Mouse (Mus musculus) CH12.LX (cell line): ENCODE measurements around the gene Pianp. TPM values are rescaled to one million over a fixed set of nuclear protein-coding genes. Genes with fewer than 3 reads are reported as not detected.
A peak's percentile ranks its signal among the peaks of the same experiment; 100 is the strongest.

Experiments used
- DNase-seq: peaks from one replicate; pipeline ENCODE4 v3.0.0-alpha.2; 2013; ENCODE audit errors: extremely low read depth
- H3K27ac ChIP-seq: 2 replicates; pipeline ENCODE4 v1.5.1; 2012; ENCODE audit warnings: low read depth, mild to moderate bottlenecking, control low read depth, moderate library complexity; ENCODE audit not compliant: insufficient read depth
- H3K27me3 ChIP-seq: replicated peaks from 2 replicates; pipeline ENCODE3; 2012; ENCODE audit warnings: inconsistent platforms
- H3K36me3 ChIP-seq, 2 experiments: replicated peaks in 1 of 2; 2 replicates each; pipeline versions ENCODE3 to v1.6.1; 2012; ENCODE audit warnings: inconsistent platforms in 1 of 2, low read length in 1 of 2, mild to moderate bottlenecking in 1 of 2, mixed read lengths in 1 of 2, moderate library complexity in 1 of 2; ENCODE audit not compliant: control insufficient read depth in 1 of 2, insufficient read depth in 1 of 2
- H3K4me1 ChIP-seq, 2 experiments: 2 replicates each; pipeline ENCODE4 v1.6.1; 2012; ENCODE audit warnings: inconsistent platforms in 1 of 2, moderate library complexity in 1 of 2; ENCODE audit not compliant: insufficient read depth in 2 of 2, control insufficient read depth in 1 of 2
- H3K4me2 ChIP-seq: 2 replicates; pipeline ENCODE4 v1.6.1; 2012; ENCODE audit warnings: low read depth, mild to moderate bottlenecking, control low read depth; ENCODE audit not compliant: poor library complexity, insufficient read depth, severe bottlenecking
- H3K4me3 ChIP-seq, 3 experiments: fragments of 150-350 bp in 1 of 3; sonication (generic) in 1 of 3; replicated peaks in 1 of 3; 2 replicates each; pipeline versions ENCODE3 to v1.5.1; 2011 to 2012; ENCODE audit warnings: low read depth in 2 of 3, low read length in 2 of 3, mild to moderate bottlenecking in 2 of 3, moderate library complexity in 2 of 3, control low read depth in 1 of 3, improper control_type of control experiment in 1 of 3, inconsistent platforms in 1 of 3, mixed read lengths in 1 of 3; ENCODE audit not compliant: poor library complexity in 1 of 3
- H3K79me2 ChIP-seq: replicated peaks from 2 replicates; pipeline ENCODE4 v1.6.1; 2012; ENCODE audit warnings: mild to moderate bottlenecking, moderate library complexity; ENCODE audit not compliant: control insufficient read depth, poor library complexity, insufficient read depth, severe bottlenecking; ENCODE audit errors: extremely low read depth
- H3K9ac ChIP-seq: 2 replicates; pipeline ENCODE4 v1.6.1; 2012; ENCODE audit warnings: low read depth, mild to moderate bottlenecking, control low read depth, moderate library complexity; ENCODE audit not compliant: insufficient read depth
- H3K9me3 ChIP-seq: replicated peaks from 2 replicates; pipeline ENCODE3; 2012; ENCODE audit warnings: low read length, inconsistent platforms, mixed read lengths
- CHD2 ChIP-seq: IDR thresholded peaks from 2 replicates; pipeline ENCODE4 v1.6.1; 2011; ENCODE audit warnings: low read length, improper control_type of control experiment
- CTCF ChIP-seq, 2 experiments: IDR thresholded peaks in 1 of 2; conservative IDR thresholded peaks in 1 of 2; 2 replicates each; pipeline ENCODE4 v1.5.1; 2011 to 2012; ENCODE audit warnings: low read depth in 2 of 2, low read length in 2 of 2, improper control_type of control experiment in 1 of 2, inconsistent platforms in 1 of 2, mild to moderate bottlenecking in 1 of 2, moderate library complexity in 1 of 2
- HCFC1 ChIP-seq: IDR thresholded peaks from 2 replicates; pipeline ENCODE4 v1.6.1; 2012; ENCODE audit warnings: low read depth, mild to moderate bottlenecking, inconsistent platforms, low read length, improper control_type of control experiment
- JUN ChIP-seq: IDR thresholded peaks from 2 replicates; pipeline ENCODE4 v1.6.1; 2011; ENCODE audit warnings: low read depth, mild to moderate bottlenecking, low read length, improper control_type of control experiment, moderate library complexity; ENCODE audit not compliant: insufficient read depth
- MAX ChIP-seq: IDR thresholded peaks from 2 replicates; pipeline ENCODE4 v1.6.1; 2011; ENCODE audit warnings: low read length, improper control_type of control experiment
- MAZ ChIP-seq: IDR thresholded peaks from 2 replicates; pipeline ENCODE4 v1.6.1; 2012; ENCODE audit warnings: low read depth, mild to moderate bottlenecking, inconsistent platforms, low read length, improper control_type of control experiment, moderate library complexity
- MXI1 ChIP-seq: IDR thresholded peaks from 2 replicates; pipeline ENCODE4 v1.6.1; 2011; ENCODE audit warnings: mild to moderate bottlenecking, low read depth, low read length, improper control_type of control experiment
- MYC ChIP-seq: IDR thresholded peaks from 2 replicates; pipeline ENCODE4 v1.6.1; 2011; ENCODE audit warnings: low read depth, mild to moderate bottlenecking, improper control_type of control experiment, low read length
- NELFE ChIP-seq: IDR thresholded peaks from 2 replicates; pipeline ENCODE4 v1.6.1; 2011; ENCODE audit warnings: low read depth, low read length, improper control_type of control experiment
- UBTF ChIP-seq: IDR thresholded peaks from 2 replicates; pipeline ENCODE4 v1.6.1; 2012; ENCODE audit warnings: low read depth, mild to moderate bottlenecking, inconsistent platforms, low read length, improper control_type of control experiment, moderate library complexity
- USF1 ChIP-seq: IDR thresholded peaks from 2 replicates; pipeline ENCODE4 v1.6.1; 2014; ENCODE audit warnings: low read depth, mild to moderate bottlenecking, inconsistent platforms, low read length, improper control_type of control experiment
- ZNF384 ChIP-seq: IDR thresholded peaks from 2 replicates; pipeline ENCODE4 v1.6.1; 2012; ENCODE audit warnings: low read depth, low read length, improper control_type of control experiment, inconsistent platforms
- dilution Hi-C: fragments of 300-500 bp; cut with MboI; formaldehyde crosslinking; loops from 2 replicates; pipeline ENCODE4 v1.14.3; 2020; ENCODE audit warnings: low sequenced_read_pairs; ENCODE audit not compliant: extremely low pct_unique_long_range_greater_than_20kb, extremely low pct_ligation_motif_present
- in situ Hi-C: fragments of 300-500 bp; cut with MboI; formaldehyde crosslinking; loops from 3 replicates; pipeline ENCODE4 v1.14.3; 2019; ENCODE audit warnings: low sequenced_read_pairs, low pct_ligation_motif_present, low pct_unique_long_range_greater_than_20kb, mixed read lengths
- polyA plus RNA-seq: library from polyadenylated mRNA; unstranded; fragments of >175 nt; gene quantifications from 2 replicates; pipeline ENCODE4 v1.2.1, GENCODE M21; 2012; ENCODE audit warnings: low read depth; ENCODE audit not compliant: insufficient read length
- total RNA-seq, 2 experiments: library from RNA; depleted of rRNA; stranded (reverse); fragments of 300-350 nt in 1 of 2; fragments of >200 nt in 1 of 2; gene quantifications; 2 replicates each; pipeline ENCODE4 v1.2.3; 2012 to 2014

The Pianp gene
- total RNA-seq (2012; rRNA removed) (0.08 TPM in 1 of 2 replicates, not detected in the other), total RNA-seq (2014; rRNA removed) (not detected in 2 replicates), polyA plus RNA-seq (not detected in 2 replicates)

DNA sequence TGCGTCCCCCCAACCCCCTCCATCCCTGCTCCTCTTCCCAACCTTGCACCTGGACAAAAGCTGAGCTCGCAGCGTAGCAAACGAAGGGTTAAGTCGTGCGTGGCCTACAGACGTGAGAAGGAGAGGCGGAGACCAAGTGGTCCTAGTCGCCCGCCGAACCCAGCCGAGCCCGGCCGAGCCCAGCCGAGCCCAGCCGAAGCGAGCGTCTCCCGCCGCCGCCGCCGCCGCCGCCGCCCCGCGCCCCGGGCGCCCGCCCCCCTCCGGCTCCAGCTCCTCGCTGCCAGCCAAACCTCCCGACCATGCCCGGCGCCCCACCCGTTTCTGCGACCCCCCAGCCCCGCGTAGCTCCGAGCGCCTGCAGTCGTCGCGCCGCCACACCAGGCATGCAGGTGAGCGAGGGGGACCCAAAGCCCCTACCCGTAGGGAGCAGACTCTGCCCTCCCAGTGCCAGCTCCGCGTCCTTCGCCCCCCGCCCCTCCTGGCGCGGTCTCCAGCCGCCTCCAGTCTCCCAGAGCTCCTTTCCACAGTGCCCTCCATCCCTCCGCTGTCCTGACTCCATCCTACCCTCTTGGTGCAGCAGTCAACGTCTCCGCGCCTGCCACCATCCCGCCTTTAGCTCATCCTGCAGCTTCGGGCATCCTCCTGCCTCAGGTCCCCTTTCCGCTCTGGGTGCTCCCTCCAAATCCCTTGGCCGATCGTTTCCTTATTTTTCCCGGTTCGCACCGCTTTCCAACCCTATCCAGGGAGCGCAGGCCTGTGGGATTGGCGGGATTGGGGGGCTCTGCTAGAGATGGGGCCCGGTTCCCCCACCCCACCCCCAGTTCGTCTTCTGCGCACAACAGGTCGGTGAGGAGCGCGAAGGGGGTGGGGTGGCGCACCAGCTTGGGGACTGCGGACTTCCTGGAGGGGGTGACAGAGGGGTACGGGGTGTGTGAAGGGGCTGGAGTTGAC, at the start of gene Pianp:
TSS of gene Pianp (plus strand) at position 144 of the 951 bp plus-strand sequence.
- in situ Hi-C loops: no loop called here
- Histone ChIP-seq H3K4me2 (peak within 1 kb of the TSS; percentile 97), H3K27ac (no peak within 1 kb of the TSS), H3K36me3 (no peaks in the 10 kb centered on the region), H3K9ac (no peak within 1 kb of the TSS), H3K9me3 (no peaks in the 10 kb centered on the region), H3K27me3 (peaks cover 68% of the 10 kb centered on the region), H3K79me2 (no peaks in the 10 kb centered on the region), H3K4me3 (peak within 1 kb of the TSS in 1 of 3 experiments; percentile 22), H3K4me1 (peaks cover 11 to 12% of the 10 kb centered on the region in 2 experiments)
- TF ChIP-seq MAZ (no peak), NELFE (no peak), HCFC1 (no peak), USF1 (no peak), MXI1 (no peak), CTCF (conservative IDR thresholded peaks at IDR 0.05 in 1 of 2, IDR thresholded peaks at IDR 0.05 in 1 of 2; ENCODE audit: low read depth in 2 of 2, low read length in 2 of 2) (no peak), ZNF384 (no peak), MAX (no peak), JUN (no peak)
- dilution Hi-C loops: no loop called here
- no peak for DNase-seq

DNA sequence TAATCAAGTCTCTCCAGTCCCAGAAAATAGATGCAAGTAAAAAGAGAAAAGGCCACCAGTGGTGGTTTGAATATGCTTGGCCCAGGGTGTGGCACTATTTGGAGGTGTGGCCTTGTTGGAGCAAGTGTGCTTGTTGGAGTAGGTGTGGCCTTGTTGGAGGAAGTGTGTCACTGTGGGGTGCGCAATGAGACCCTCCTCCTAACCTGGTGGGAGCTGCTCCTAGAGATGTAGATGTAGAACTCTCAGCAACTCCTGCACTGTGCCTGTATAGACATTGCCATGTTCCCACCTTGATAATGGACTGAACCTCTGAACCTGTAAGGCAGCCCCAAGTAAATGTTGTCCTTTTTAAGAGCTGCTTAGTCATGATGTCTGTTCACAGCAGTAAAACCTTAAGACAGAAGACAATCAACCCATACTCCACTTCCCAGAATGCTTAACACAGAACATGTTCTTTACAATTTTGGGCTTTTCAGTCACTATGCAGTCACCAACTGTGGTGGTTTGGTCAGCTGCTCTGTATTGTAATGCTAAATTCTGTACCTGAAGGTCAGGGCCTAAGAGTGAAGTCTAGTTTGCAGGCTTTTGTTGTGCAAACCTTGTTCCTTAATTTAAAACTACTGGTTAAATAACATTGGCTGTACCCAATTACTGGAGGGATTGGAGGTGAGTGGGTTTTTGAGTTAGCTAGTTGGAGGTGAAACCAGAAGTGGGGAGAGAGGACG, 42.3 kb upstream of the Pianp start:
- no peak for DNase-seq
- TF ChIP-seq CHD2: no peak
- TF ChIP-seq MAZ: no peak
- TF ChIP-seq UBTF: no peak
- no peak for TF ChIP-seq HCFC1
- no peak for TF ChIP-seq MAX
- no peak for TF ChIP-seq MYC
- no peak for TF ChIP-seq ZNF384
- dilution Hi-C loops (no loop called here), in situ Hi-C loops (no loop called here)
- H3K36me3 ChIP-seq: peaks cover 27 to 63% of the 10 kb centered on the region in 2 experiments
- no peaks in the 10 kb centered on the region for H3K4me1 ChIP-seq
- no peak overlapping the region for H3K9ac ChIP-seq
- no peak overlapping the region for H3K4me3 ChIP-seq
- H3K79me2 ChIP-seq: no peaks in the 10 kb centered on the region
- no peak overlapping the region for H3K4me2 ChIP-seq
- no peaks in the 10 kb centered on the region for H3K27me3 ChIP-seq
- H3K9me3 ChIP-seq: peaks cover 27% of the 10 kb centered on the region
- no peak overlapping the region for H3K27ac ChIP-seq
